Mouse (Mus musculus): Measurements from ENCODE around the gene Iars2. TPM values are rescaled to one million over a fixed set of nuclear protein-coding genes. Genes with fewer than 3 reads are reported as not detected.

Gene Iars2
- polyA plus RNA-seq, 1 experiment from 2014 or later: 28.9 TPM

MicroRNAs within 50 kb of the gene (microRNA counts, 519-probe panel; counts per million panel counts)
- microRNA mmu-miR-194 (not detected), microRNA mmu-miR-664 (not detected)

Small RNA genes within 50 kb of the gene (microRNA-seq; reads per million reads assigned to microRNA genes)
- 0.97 reads per million for gene Mir194-1
- gene Mir215: 0.73 reads per million
- 11.2 reads per million, percentile 28 among the genes with 10 or more reads in this experiment for gene Mir664

Other genes starting within 250 kb of the Iars2 start
- 24.0 and 24.5 TPM in 2 replicates for gene Rab3gap2, start 125.3 kb downstream of the Iars2 start, polyA plus RNA-seq (2016; fragmentation: Nextera tagmentation; extraction: Ambion mirVana)
- gene Bpnt1, start 2.8 kb upstream of the Iars2 start, polyA plus RNA-seq (2016; fragmentation: Nextera tagmentation; extraction: Ambion mirVana): 30.4 and 33.2 TPM in 2 replicates
- gene Eprs, start 33.6 kb upstream of the Iars2 start, polyA plus RNA-seq (2016; fragmentation: Nextera tagmentation; extraction: Ambion mirVana): 128 and 137 TPM in 2 replicates
- 4.4 and 4.6 TPM in 2 replicates for gene Slc30a10, start 125.5 kb upstream of the Iars2 start, polyA plus RNA-seq (2016; fragmentation: Nextera tagmentation; extraction: Ambion mirVana)

All from forebrain, embryonic 12.5 days (tissue).